Mouse (Mus musculus) testis, adult 2 months (tissue): ENCODE measurements at regions not wholly inside any gene's neighbourhood (a gene's known extent, or its start where the extent isn't known, plus 50 kb on each side); places are given as distances from the start of the nearest gene placed in this dataset.

Experiments used
- H3K27ac ChIP-seq: fragments of 200-500 bp; 2 replicates; pipeline ENCODE4 v1.5.1; 2012; ENCODE audit warnings: low read depth, low read length; ENCODE audit not compliant: control insufficient read depth, insufficient read depth
- H3K27me3 ChIP-seq: fragments of 200-500 bp; 2 replicates; pipeline ENCODE4 v1.6.1; 2012; ENCODE audit warnings: mild to moderate bottlenecking, low read length, moderate library complexity; ENCODE audit not compliant: control insufficient read depth, insufficient read depth
- H3K36me3 ChIP-seq: fragments of 200-500 bp; 2 replicates; pipeline ENCODE4 v1.6.1; 2012; ENCODE audit warnings: mild to moderate bottlenecking, low read length; ENCODE audit not compliant: control insufficient read depth, insufficient read depth
- H3K4me1 ChIP-seq: fragments of 200-500 bp; 2 replicates; pipeline ENCODE4 v1.6.1; 2012; ENCODE audit warnings: low read length; ENCODE audit not compliant: control insufficient read depth, insufficient read depth
- H3K4me3 ChIP-seq: fragments of 200-500 bp; 2 replicates; pipeline ENCODE4 v1.5.1; 2012; ENCODE audit warnings: low read depth, mild to moderate bottlenecking, low read length, moderate library complexity, mixed read lengths; ENCODE audit not compliant: control insufficient read depth
- CTCF ChIP-seq: fragments of 200-500 bp; IDR thresholded peaks from 2 replicates; pipeline ENCODE4 v1.5.1; 2012; ENCODE audit warnings: low read depth, mild to moderate bottlenecking, inconsistent platforms, low read length, moderate library complexity; ENCODE audit not compliant: control insufficient read depth, insufficient read depth, insufficient replicate concordance
- POLR2A ChIP-seq: fragments of 200-500 bp; IDR thresholded peaks from 2 replicates; pipeline ENCODE4 v1.6.1; 2012; ENCODE audit warnings: low read depth, mild to moderate bottlenecking, inconsistent platforms, low read length, moderate library complexity; ENCODE audit not compliant: control insufficient read depth

- H3K4me1 ChIP-seq, result no peaks in the 10 kb centered on the region
- H3K36me3 ChIP-seq, result no peaks in the 10 kb centered on the region
- TF ChIP-seq POLR2A (no peak), CTCF (no peak)
- no peaks in the 10 kb centered on the region for H3K27me3 ChIP-seq
- H3K27ac ChIP-seq, result no peak overlapping the region
- H3K4me3 ChIP-seq, result no peak overlapping the region
Observed at GRCm38 (mm10) chr8:26526474-26527185, 407.3 kb downstream of the Gm45692 start.

GRCm38 (mm10) chr8:26527186-26527580 is 407.8 kb downstream of the Gm45692 start:
- Histone ChIP-seq H3K27me3 (no peaks in the 10 kb centered on the region), H3K4me3 (no peak overlapping the region), H3K36me3 (no peaks in the 10 kb centered on the region), H3K4me1 (no peaks in the 10 kb centered on the region), H3K27ac (no peak overlapping the region)
- TF ChIP-seq POLR2A (no peak), CTCF (no peak)

GRCm38 (mm10) chr8:26529921-26530320 is 410.6 kb downstream of the Gm45692 start:
- no peak overlapping the region for H3K4me3 ChIP-seq
- no peaks in the 10 kb centered on the region for H3K4me1 ChIP-seq
- no peaks in the 10 kb centered on the region for H3K27me3 ChIP-seq
- no peak for TF ChIP-seq CTCF
- TF ChIP-seq POLR2A, result no peak
- no peaks in the 10 kb centered on the region for H3K36me3 ChIP-seq
- no peak overlapping the region for H3K27ac ChIP-seq

GRCm38 (mm10) chr8:26533444-26534421 is 414.4 kb downstream of the Gm45692 start:
- no peak for TF ChIP-seq POLR2A
- no peak for TF ChIP-seq CTCF
- H3K4me1 ChIP-seq, result no peaks in the 10 kb centered on the region
- H3K36me3 ChIP-seq, result no peaks in the 10 kb centered on the region
- no peak overlapping the region for H3K4me3 ChIP-seq
- H3K27ac ChIP-seq, result no peak overlapping the region
- no peaks in the 10 kb centered on the region for H3K27me3 ChIP-seq

GRCm38 (mm10) chr8:26535816-26536215 is 416.5 kb downstream of the Gm45692 start:
- TF ChIP-seq POLR2A, result no peak
- TF ChIP-seq CTCF, result no peak
- Histone ChIP-seq H3K27me3 (no peaks in the 10 kb centered on the region), H3K36me3 (no peaks in the 10 kb centered on the region), H3K27ac (no peak overlapping the region), H3K4me3 (no peak overlapping the region), H3K4me1 (no peaks in the 10 kb centered on the region)

- H3K4me3 ChIP-seq, result no peak overlapping the region
- no peaks in the 10 kb centered on the region for H3K27me3 ChIP-seq
- TF ChIP-seq CTCF, result no peak
- no peak for TF ChIP-seq POLR2A
- no peaks in the 10 kb centered on the region for H3K36me3 ChIP-seq
- no peak overlapping the region for H3K27ac ChIP-seq
- H3K4me1 ChIP-seq, result no peaks in the 10 kb centered on the region
Observed at GRCm38 (mm10) chr8:26553691-26554090, 423.4 kb upstream of the Zfp703 start.

GRCm38 (mm10) chr8:26559196-26559595 is 417.9 kb upstream of the Zfp703 start:
- Histone ChIP-seq H3K4me1 (no peaks in the 10 kb centered on the region), H3K36me3 (no peaks in the 10 kb centered on the region), H3K27me3 (no peaks in the 10 kb centered on the region), H3K27ac (no peak overlapping the region), H3K4me3 (no peak overlapping the region)
- TF ChIP-seq POLR2A (no peak), CTCF (no peak)
